Mouse (Mus musculus): ENCODE data around the gene Entpd1.
A peak's percentile ranks its signal among the peaks of the same experiment; 100 is the strongest.
"Not testable (repeated sequence)": the region's sequence is repeated elsewhere in the genome, so short reads cannot be mapped to it uniquely, and the experiment has no call there.

Entpd1 gene

GRCm38 (mm10) chr19:40611830-40612506 is at the start of gene Entpd1, which contains the start of gene Tctn3:
Gene Entpd1, plus strand, starts transcription at chr19:40612366.
Gene Tctn3, minus strand, starts transcription at chr19:40612233.
- DNase-seq = peak; percentile 97

- no peak for DNase-seq
Measured at GRCm38 (mm10) chr19:40563880-40564645, 48.1 kb upstream of the Entpd1 start.

- DNase-seq = peak; percentile 25
Measured at GRCm38 (mm10) chr19:40567616-40568015, 44.5 kb upstream of the Entpd1 start.

GRCm38 (mm10) chr19:40570726-40571125 is 41.4 kb upstream of the Entpd1 start:
- DNase-seq = no peak

- no peak for DNase-seq
Measured at GRCm38 (mm10) chr19:40575438-40575837, 36.7 kb upstream of the Entpd1 start.

GRCm38 (mm10) chr19:40580902-40581301 is 31.3 kb upstream of the Entpd1 start:
- no peak for DNase-seq

- no peak for DNase-seq
Measured at GRCm38 (mm10) chr19:40581662-40582061, 30.5 kb upstream of the Entpd1 start.

- no peak for DNase-seq
Measured at GRCm38 (mm10) chr19:40586908-40587307, 25.3 kb upstream of the Entpd1 start.

GRCm38 (mm10) chr19:40587491-40588292 is 24.5 kb upstream of the Entpd1 start:
- no peak for DNase-seq

- DNase-seq = peak; percentile 94
Measured at GRCm38 (mm10) chr19:40588293-40588654, 23.9 kb upstream of the Entpd1 start, which contains the start of gene Aldh18a1. Gene Aldh18a1, minus strand, starts transcription at chr19:40588463.

GRCm38 (mm10) chr19:40588847-40589529 is 23.2 kb upstream of the Entpd1 start:
- DNase-seq = peak; percentile 82

GRCm38 (mm10) chr19:40589530-40589880 is 22.7 kb upstream of the Entpd1 start:
- DNase-seq = no peak

- no peak for DNase-seq
Measured at GRCm38 (mm10) chr19:40595231-40595630, 16.9 kb upstream of the Entpd1 start.

- DNase-seq = no peak
Measured at GRCm38 (mm10) chr19:40595831-40596230, 16.3 kb upstream of the Entpd1 start.

- DNase-seq = not testable (repeated sequence)
Measured at GRCm38 (mm10) chr19:40600846-40601245, 11.3 kb upstream of the Entpd1 start.

- DNase-seq = no peak
Measured at GRCm38 (mm10) chr19:40601870-40602269, 10.3 kb upstream of the Entpd1 start.

GRCm38 (mm10) chr19:40605189-40605588 is 7.0 kb upstream of the Entpd1 start:
- no peak for DNase-seq

GRCm38 (mm10) chr19:40607676-40608075 is 4.5 kb upstream of the Entpd1 start:
- DNase-seq = no peak

- DNase-seq = no peak
Measured at GRCm38 (mm10) chr19:40614811-40615210, 2.6 kb downstream of the Entpd1 start.

GRCm38 (mm10) chr19:40616021-40616420 is 3.9 kb downstream of the Entpd1 start:
- DNase-seq = no peak

GRCm38 (mm10) chr19:40621616-40622015 is 9.4 kb downstream of the Entpd1 start:
- DNase-seq = not testable (repeated sequence)

GRCm38 (mm10) chr19:40625935-40626334 is 13.8 kb downstream of the Entpd1 start:
- no peak for DNase-seq

GRCm38 (mm10) chr19:40628950-40629349 is 16.8 kb downstream of the Entpd1 start:
- no peak for DNase-seq
